Mouse (Mus musculus) gastrocnemius, postnatal 36 days (tissue): ENCODE data around the gene Hdac5. TPM values are rescaled to one million over a fixed set of nuclear protein-coding genes. Genes with fewer than 3 reads are reported as not detected.
A peak's percentile ranks its signal among the peaks of the same experiment; 100 is the strongest.

Source experiments
- DNase-seq, 2 experiments: peaks; one replicate each; pipeline ENCODE4 v3.0.0; 2022
- intact Hi-C: fragments of 180-260 bp; cut with DNase I; formaldehyde crosslinking; loops from one replicate; pipeline ENCODE4 v1.15.1; 2025
- long read RNA-seq, 2 experiments: library from polyadenylated mRNA; stranded (forward); transcript quantifications; one replicate each; pipeline ENCODE4 v2.0.0; 2021
- total RNA-seq, 2 experiments: library from RNA; stranded (reverse); gene quantifications; 2 replicates each; pipeline ENCODE4 v1.2.3; 2021

Hdac5 gene
- total RNA-seq, result 10 to 100 TPM; 62.2 to 78.7 TPM
- long read RNA-seq, experiment 1, partial matches to known transcripts, result 10 of 14 reads
- long read RNA-seq, experiment 1, other reads (novel, unspliced or antisense), result 4 of 14 reads
- long read RNA-seq, experiment 2, partial matches to known transcripts, result 16 of 23 reads
- long read RNA-seq, experiment 2, other reads (novel, unspliced or antisense), result 4 of 23 reads

GRCm38 (mm10) chr11:102230006-102230741 is at the start of gene Hdac5:
Gene Hdac5, minus strand, starts transcription at chr11:102230166.
- intact Hi-C loops, result loop anchor here (2.0 kb wide), 1 partner anchor 19 kb away; the partner anchor contains the start of gene BC030867
- DNase-seq, result peak; percentile 95 to 98

- intact Hi-C loops, result no loop called here
- no peak for DNase-seq
These were observed 49.6 kb upstream of the Hdac5 start for GRCm38 (mm10) chr11:102279595-102279994.

GRCm38 (mm10) chr11:102277754-102278153 is 47.8 kb upstream of the Hdac5 start:
- DNase-seq, result peak in 1 of 2 experiments; percentile 21
- intact Hi-C loops, result no loop called here

GRCm38 (mm10) chr11:102276411-102276915 is 46.5 kb upstream of the Hdac5 start:
- intact Hi-C loops, result no loop called here
- DNase-seq, result no peak

GRCm38 (mm10) chr11:102268520-102269244 is 38.7 kb upstream of the Hdac5 start, which contains the start of gene Asb16:
Gene Asb16, plus strand, starts transcription at chr11:102268743.
- peak in 1 of 2 experiments; percentile 45 for DNase-seq

GRCm38 (mm10) chr11:102267480-102267879 is 37.5 kb upstream of the Hdac5 start:
- peak; percentile 61 to 73 for DNase-seq
- intact Hi-C loops, result loop anchor here (5.0 kb wide), 1 partner anchor 165 kb away; the partner anchor contains the start of gene Ppy

More at GRCm38 (mm10) chr11:102268520-102269244, 38.7 kb upstream of the Hdac5 start, which contains the start of gene Asb16:
- intact Hi-C loops, result loop anchor here (5.0 kb wide), 1 partner anchor 166 kb away; the partner anchor contains the start of gene Ppy

- intact Hi-C loops, result loop anchor here (5.0 kb wide), 1 partner anchor 164 kb away; the partner anchor contains the start of gene Ppy
- DNase-seq, result no peak
These were observed 36.8 kb upstream of the Hdac5 start for GRCm38 (mm10) chr11:102266631-102267355.

GRCm38 (mm10) chr11:102265816-102266215 is 35.9 kb upstream of the Hdac5 start:
- intact Hi-C loops, result loop anchor here (5.0 kb wide), 1 partner anchor 164 kb away; the partner anchor contains the start of gene Ppy
- DNase-seq, result no peak

GRCm38 (mm10) chr11:102263211-102263610 is 33.2 kb upstream of the Hdac5 start:
- intact Hi-C loops, result no loop called here
- DNase-seq, result no peak

- intact Hi-C loops, result no loop called here
- DNase-seq, result no peak
These were observed 28.6 kb upstream of the Hdac5 start for GRCm38 (mm10) chr11:102258521-102258920.

- intact Hi-C loops, result no loop called here
These were observed 28.1 kb upstream of the Hdac5 start for GRCm38 (mm10) chr11:102258095-102258494.

GRCm38 (mm10) chr11:102257514-102257913 is 27.5 kb upstream of the Hdac5 start:
- no peak for DNase-seq
- intact Hi-C loops, result no loop called here

More at GRCm38 (mm10) chr11:102258095-102258494, 28.1 kb upstream of the Hdac5 start:
- DNase-seq, result no peak

- no peak for DNase-seq
- intact Hi-C loops, result loop anchor here (2.0 kb wide), 2 partner anchors 19 to 61 kb away; partner anchors contain the start of genes G6pc3 and Hdac5
These were observed 19.6 kb upstream of the Hdac5 start for GRCm38 (mm10) chr11:102249351-102250090.

GRCm38 (mm10) chr11:102248630-102249230 is 18.8 kb upstream of the Hdac5 start, which contains the start of gene BC030867:
Gene BC030867, plus strand, starts transcription at chr11:102248882.
- DNase-seq, result peak; percentile 87 to 91
- intact Hi-C loops, result loop anchor here (2.0 kb wide), 2 partner anchors 18 to 60 kb away; partner anchors contain the start of genes G6pc3 and Hdac5

GRCm38 (mm10) chr11:102246871-102247270 is 16.9 kb upstream of the Hdac5 start:
- intact Hi-C loops, result no loop called here
- DNase-seq, result no peak

- intact Hi-C loops, result no loop called here
- no peak for DNase-seq
These were observed 16.3 kb upstream of the Hdac5 start for GRCm38 (mm10) chr11:102246273-102246635.

GRCm38 (mm10) chr11:102245581-102246272 is 15.8 kb upstream of the Hdac5 start:
- no peak for DNase-seq
- intact Hi-C loops, result no loop called here

- intact Hi-C loops, result no loop called here
- DNase-seq, result peak in 1 of 2 experiments; percentile 36
These were observed 15.0 kb upstream of the Hdac5 start for GRCm38 (mm10) chr11:102244926-102245449.
